Mouse (Mus musculus): ENCODE results near the gene Gm10964.

Gene Gm10964

GRCm38 (mm10) chr3:103739329-103739728 is at the start of gene Gm10964:
Gene Gm10964 (plus strand): TSS chr3:103739366.
- DNase-seq (ENCODE audit: extremely low spot score): no peak

DNA sequence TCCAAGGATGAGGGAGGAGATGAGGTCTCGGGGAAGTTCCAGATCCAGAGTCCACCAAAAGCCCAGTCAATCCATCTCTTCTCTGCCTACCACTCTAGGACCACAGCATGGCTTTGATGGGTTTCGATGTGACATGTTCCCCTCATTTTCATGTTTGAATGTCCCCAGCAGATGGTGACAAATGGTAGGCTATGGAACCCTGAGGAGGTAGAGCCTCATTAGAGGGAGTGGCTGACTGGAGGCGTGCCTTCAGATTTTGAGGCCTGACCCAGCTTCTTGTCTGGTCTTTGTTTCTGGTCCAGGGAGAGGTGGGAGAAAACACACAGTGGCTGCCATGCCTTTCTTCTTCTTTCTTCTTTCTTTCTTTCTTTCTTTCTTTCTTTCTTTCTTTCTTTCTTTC is 48.7 kb upstream of the Gm10964 start:
- DNase-seq (ENCODE audit: extremely low spot score): no peak

DNA sequence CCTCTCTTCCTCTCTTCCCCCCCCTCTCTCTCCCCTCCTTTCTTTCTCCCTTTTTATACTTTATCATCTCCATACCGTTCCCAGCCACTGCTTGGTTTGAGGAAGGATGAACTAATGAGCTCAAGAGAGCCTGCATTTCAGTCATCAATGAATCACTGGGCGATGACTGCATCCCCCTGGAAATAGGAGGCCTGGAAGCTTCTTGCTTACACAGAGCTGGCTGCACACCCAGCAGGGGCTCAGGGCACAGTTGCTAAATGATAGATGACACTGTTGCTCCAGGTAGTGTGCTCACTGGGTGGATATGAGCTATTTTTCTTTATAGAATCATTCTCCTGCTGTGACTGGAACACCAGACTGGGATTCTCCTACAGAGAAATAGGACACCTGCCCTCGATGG is 43.6 kb upstream of the Gm10964 start:
- no peak for DNase-seq (ENCODE audit: extremely low spot score)

DNA sequence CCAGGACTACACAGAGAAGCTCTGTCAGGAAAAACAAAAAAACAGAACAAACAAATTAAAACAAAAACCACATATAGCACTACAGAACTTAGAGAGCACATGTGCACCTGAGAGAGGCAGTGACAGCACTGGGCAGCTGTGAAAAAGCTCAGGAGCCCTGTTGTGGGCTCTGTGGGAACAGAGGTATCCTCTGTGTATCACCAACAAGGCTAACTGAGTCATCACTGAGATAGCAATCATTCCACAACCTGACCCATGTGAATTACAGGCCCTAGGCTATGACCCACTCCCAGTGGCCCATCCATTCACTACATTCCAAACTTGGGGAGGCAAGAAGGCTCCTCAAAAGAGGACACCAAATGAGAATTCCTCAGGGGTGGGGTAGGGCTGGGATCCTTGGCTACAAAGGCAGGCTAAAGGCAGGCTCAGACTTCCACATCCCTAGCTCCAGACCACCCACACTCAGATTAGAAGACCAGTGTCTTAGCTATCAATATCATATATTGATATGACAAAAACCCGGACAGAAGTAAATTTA is 42.7 kb upstream of the Gm10964 start:
- no peak for DNase-seq (ENCODE audit: extremely low spot score)

GRCm38 (mm10) chr3:103704661-103705060 is 34.5 kb upstream of the Gm10964 start:
- DNase-seq (ENCODE audit: extremely low spot score): no peak

- DNase-seq (ENCODE audit: extremely low spot score): no peak
Observed at GRCm38 (mm10) chr3:103705426-103705825, 33.7 kb upstream of the Gm10964 start.

DNA sequence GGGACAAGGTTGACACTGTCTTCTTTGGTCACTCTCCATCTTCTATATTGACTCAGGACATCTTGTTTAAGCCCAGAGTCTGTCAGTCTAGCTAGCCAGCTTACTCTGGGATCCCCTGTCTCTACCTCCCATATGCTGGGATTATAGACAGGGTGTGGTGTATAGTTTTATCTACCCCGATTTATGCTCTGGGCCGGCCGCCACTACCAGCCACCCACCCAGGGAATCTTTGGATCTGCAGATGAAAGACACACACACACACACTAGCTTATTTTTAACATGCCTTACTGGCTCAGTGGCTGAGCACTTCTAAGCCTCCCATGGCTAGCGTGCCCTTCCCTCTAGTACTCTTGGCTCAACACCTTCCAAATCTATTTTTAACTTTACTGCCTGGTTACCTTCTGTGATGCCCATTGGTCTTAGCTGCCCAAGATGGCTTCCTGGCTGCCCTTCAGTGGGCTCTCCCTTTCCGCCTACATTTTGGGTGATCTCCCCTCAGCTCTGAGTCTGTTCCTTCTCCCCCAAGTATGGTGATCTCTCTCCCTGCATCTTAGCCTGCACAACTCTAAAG is 29.6 kb upstream of the Gm10964 start:
- DNase-seq (ENCODE audit: extremely low spot score): no peak

DNA sequence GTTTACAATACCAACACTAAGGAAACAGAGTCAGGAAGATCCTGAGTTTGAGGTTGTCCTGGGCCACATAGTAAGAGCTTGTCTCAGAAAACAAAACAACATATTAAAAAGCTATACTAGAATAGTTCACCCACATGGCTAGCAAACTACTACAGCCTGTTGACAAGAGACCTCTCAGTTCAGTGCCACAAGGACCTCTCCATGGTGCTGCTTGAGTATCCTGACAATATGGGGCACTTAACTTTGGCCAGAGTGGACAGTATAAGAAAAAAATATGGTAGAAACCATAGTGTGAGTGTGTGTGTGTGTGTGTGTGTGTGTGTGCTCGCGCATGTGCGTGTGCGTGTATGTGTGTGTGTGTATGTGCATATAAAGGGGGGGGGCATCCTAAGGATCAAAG is 27.0 kb upstream of the Gm10964 start:
- DNase-seq (ENCODE audit: extremely low spot score): no peak

GRCm38 (mm10) chr3:103714236-103714875 is 24.8 kb upstream of the Gm10964 start:
- DNase-seq (ENCODE audit: extremely low spot score): no peak

DNA sequence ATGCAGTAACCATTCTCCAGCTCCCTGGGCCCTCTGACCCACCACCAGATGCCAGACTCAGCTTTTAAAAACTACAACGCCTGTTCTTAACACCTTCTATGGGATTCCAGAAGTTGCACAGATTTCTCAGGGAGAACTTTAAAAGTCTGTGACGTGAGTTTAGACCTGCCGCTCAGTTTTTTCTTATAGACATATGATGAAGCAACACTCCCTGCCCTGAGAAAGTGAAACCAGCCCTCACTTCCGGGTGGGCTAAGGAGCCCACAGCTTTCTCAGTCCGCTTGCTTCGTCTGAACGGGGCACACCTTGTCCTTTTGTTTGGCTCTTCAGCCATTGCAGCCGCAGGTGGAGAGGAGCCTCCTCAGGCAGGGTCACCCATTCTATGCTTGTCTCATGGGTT is 24.2 kb upstream of the Gm10964 start:
- DNase-seq (ENCODE audit: extremely low spot score): no peak

- peak; percentile 59 for DNase-seq (ENCODE audit: extremely low spot score)
Observed at GRCm38 (mm10) chr3:103715762-103716693, 23.1 kb upstream of the Gm10964 start.

GRCm38 (mm10) chr3:103716774-103717760 is 22.1 kb upstream of the Gm10964 start:
- DNase-seq (ENCODE audit: extremely low spot score): peak; percentile 20

GRCm38 (mm10) chr3:103718728-103719127 is 20.4 kb upstream of the Gm10964 start:
- no peak for DNase-seq (ENCODE audit: extremely low spot score)

- DNase-seq (ENCODE audit: extremely low spot score): no peak
Observed at GRCm38 (mm10) chr3:103724137-103724536, 15.0 kb upstream of the Gm10964 start.

DNA sequence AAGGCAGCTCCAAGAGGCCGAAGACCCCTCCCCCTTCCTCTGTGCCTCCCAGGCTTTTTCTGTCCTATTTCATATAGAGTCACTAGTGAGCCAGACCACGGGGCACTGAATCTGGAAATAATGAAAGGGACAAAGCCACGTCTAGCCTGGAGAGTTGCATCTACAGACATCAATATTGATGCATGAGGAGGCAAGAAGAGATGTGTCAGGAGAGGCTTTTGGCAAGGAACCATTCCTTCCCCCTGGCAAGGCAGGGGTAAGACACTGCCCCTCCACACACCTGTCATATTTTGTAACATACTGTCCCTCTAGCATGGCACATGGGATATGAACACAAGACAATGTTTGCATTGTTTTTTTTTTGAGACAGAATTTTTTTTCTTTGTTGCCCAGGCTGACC is 12.5 kb upstream of the Gm10964 start:
- DNase-seq (ENCODE audit: extremely low spot score): no peak

- no peak for DNase-seq (ENCODE audit: extremely low spot score)
Observed at GRCm38 (mm10) chr3:103727813-103728326, 11.3 kb upstream of the Gm10964 start.

- DNase-seq (ENCODE audit: extremely low spot score): no peak
Observed at GRCm38 (mm10) chr3:103729850-103730249, 9.3 kb upstream of the Gm10964 start.

DNA sequence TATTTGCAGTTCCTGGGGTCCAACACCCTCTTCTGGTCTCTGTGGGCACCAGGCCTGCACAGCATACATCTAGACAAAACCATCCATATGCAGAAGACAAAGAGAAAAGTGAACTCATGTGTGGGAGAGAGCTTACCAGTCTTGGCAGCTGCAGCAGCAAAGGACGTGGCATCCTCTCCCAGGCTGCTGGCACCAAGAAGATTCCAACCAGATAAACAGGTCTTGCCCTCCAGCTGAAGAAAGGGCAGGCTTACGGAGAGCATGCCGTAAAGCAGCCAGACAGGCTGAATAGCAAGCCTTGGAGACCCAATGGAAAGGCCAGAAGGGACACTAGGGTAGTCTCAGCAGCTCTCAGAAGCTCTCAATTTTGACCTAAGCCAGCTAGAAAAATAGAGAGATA is 7.0 kb upstream of the Gm10964 start:
- no peak for DNase-seq (ENCODE audit: extremely low spot score)

- peak; percentile 20 for DNase-seq (ENCODE audit: extremely low spot score)
Observed at GRCm38 (mm10) chr3:103733176-103733575, 6.0 kb upstream of the Gm10964 start.

GRCm38 (mm10) chr3:103733799-103734695 is 5.1 kb upstream of the Gm10964 start:
- DNase-seq (ENCODE audit: extremely low spot score): peak; percentile 72

Measured in embryo, embryonic 9.5 days (tissue).